Mouse (Mus musculus) testis, adult 2 months (tissue): ENCODE data around the gene Acsbg2.

Experiments
- CTCF ChIP-seq: fragments of 200-500 bp; IDR thresholded peaks from 2 replicates; pipeline ENCODE4 v1.5.1; 2012; ENCODE audit warnings: low read depth, mild to moderate bottlenecking, inconsistent platforms, low read length, moderate library complexity; ENCODE audit not compliant: control insufficient read depth, insufficient read depth, insufficient replicate concordance
- POLR2A ChIP-seq: fragments of 200-500 bp; IDR thresholded peaks from 2 replicates; pipeline ENCODE4 v1.6.1; 2012; ENCODE audit warnings: low read depth, mild to moderate bottlenecking, inconsistent platforms, low read length, moderate library complexity; ENCODE audit not compliant: control insufficient read depth

- TF ChIP-seq POLR2A = no peak
- TF ChIP-seq CTCF = no peak
Observed at GRCm38 (mm10) chr17:56877426-56877825, 3.2 kb upstream of the Acsbg2 start.
